Mouse (Mus musculus): ENCODE data around the gene Arhgap15.

The Arhgap15 gene

DNA sequence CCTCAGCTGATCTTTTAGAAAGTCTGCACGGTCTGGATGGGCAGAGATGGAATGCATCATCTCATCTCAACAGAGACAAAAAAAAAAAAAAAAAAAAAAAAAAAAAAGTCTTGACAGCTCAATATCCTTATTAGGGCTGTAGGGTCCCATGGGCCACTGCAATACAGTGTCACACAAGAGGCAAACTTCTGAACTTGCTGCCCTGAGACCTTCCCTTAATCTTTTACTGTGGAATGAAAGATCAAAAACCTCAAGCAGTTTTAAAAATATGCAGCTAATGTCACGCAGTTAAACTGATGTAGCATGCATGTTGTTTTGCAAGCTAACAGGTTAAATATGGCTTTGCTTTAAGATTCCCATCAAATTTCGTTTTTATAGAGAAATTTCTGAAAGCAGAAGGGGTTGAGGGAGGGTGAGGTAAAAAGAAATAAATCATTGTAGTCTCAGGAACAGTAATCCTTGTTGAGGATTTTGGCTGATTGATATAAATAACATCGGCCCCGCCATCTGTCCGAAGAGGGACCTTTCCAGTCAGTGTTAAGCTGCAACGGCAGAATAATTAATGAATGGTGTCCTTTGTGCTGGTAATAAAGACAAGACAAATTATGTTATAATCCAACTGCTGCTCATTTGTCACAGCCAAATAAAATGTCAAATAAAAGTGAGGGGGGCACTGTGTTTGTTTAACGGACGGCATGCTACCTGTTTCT is 555.8 kb downstream of the Arhgap15 start:
- no peak for DNase-seq (ENCODE audit: extremely low read depth, low read depth)

DNA sequence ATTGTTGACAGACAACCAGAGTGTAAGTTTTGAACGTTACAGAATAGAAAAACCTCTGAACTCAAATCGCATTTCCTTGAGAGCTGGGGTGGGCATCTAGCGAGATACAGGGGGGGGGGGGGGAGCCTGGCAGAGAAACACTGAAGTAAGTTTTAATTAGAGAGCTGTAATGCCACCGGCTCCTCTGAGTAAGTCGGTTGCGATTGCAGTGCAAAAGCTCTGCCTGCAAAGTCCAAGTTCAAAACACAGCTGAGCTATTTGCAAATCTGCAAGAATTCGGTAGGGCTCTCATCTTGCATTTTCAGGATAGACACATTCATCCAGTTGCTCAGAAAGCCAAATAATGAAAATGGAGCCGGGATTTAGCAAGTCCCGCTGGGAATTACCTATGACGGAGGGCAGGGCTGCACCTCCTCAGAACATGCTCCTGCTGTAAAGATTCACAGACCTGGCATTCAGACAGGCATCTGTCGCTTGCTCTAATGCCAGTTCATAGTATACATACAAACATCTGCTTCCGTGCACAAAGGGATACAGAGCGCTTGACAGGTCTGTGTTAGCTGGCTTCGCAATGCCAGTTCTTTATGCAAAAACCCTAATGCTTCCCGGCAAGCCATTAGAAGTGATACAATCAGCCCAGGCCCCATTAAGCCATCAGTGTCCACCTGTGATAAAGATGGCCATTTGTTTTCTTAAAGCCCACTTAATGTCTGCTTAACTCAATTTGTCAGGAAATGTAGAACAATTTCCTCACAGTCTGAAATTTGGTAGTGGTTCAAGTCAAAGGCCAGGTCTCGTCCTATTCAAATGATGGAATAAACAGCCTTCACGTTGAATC is 556.6 kb downstream of the Arhgap15 start:
- DNase-seq (ENCODE audit: extremely low read depth, low read depth), result no peak

DNA sequence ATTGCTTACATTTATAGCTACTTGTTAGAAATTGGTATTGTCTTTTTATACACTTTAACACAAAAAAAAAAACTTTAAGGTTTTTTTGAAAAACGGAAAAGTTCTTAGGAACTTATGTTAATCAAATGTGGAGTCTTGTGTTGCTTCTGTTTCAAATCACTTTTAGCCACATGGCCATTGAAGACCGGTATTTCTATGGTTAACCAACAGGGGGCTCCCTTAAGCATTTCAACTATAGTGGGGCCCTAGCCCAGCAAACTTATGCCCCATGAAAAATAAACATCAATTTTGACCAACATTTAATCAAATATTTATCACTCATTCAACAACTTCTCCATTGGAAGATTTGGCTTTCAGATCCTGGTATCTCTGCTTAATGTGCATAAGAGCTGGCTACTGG is 557.5 kb downstream of the Arhgap15 start:
- peak; percentile 6 for DNase-seq (ENCODE audit: extremely low read depth, low read depth)

DNA sequence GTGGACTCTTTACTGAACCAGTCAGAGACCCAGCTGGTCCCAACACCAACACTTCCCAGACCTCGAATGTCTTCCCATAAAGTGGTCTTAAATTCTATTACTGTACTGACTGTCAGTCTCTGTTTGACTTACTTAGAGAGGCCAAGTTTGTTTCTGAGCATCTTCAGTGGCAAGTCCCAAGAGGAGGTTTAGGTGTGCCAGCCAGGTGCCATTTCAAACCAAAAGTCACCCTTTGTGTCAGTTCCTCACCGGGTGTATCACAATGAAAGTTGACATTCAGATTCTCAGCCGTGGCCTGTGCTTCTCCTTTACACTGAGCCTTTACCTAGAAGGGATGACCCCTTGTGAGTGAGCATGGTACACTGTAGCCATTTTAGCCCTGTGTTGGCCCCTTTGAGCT is 560.5 kb downstream of the Arhgap15 start:
- DNase-seq (ENCODE audit: extremely low read depth, low read depth), result no peak

DNA sequence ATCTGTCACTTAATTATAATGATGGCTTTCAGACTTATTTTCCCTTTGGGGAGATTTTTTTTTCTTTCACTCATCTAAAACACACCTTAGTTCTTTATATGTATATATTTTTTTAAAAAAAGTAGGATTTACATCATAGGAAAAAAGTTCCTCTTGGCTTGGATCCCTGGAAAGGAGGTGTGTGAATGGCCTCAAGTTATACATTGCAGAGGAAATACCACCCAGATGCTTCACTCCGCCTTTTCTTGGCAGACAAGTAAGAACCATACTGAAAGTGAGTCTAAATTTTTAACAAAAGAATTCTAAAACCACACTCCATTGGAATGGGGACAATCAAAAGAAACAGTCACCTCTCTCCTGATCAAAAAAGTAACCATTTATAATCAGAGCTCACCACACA is 560.9 kb downstream of the Arhgap15 start:
- DNase-seq (ENCODE audit: extremely low read depth, low read depth), result no peak

DNA sequence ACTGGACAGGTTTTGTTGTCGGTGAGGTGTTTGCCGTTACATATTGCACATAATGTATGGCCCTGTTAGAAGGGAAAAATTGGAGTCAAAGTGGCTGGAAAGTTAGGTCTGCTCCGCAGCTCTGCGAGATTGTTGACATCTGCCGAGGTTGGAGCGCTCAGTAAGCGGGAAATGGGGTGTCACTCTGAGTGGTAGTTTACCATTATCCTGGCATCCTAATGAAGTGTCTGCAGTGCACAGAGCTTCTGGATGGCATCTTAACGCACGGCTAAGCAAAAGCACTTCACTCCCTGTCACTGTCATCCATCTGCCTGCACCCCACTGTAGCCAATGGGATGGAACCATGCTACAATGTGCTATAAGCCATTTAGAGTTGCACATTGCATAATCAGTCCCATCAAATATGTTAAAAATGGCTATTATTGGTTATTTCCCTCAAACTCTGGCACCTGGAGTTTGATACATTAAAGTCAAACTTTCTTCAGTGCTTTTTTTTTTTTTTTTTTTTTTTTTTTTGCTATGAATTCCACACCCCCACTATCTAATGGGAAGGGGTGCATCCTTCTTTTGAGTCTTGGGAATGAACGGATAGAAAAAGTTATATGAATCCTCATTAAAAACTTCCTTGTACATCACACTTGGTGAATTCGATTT is 561.6 kb downstream of the Arhgap15 start:
- DNase-seq (ENCODE audit: extremely low read depth, low read depth), result no peak

DNA sequence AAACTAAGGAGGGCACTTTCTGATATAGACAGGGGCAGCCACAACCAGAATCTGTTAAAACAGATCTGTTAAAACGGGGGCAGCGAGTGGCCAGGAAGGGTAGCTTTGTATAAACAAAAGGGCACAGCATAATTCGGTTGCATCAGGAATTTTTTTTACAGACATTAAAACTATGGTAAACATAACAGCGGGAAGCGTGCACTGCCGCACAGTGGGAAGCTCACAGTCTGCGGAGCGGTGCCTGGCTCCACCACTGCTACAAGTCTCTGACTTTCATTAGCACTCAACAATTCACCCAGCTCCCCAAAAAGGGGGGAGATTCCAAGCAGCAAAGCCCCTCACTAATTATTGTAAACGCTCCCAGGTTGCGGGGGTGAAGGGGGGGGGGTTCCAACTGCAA is 562.6 kb downstream of the Arhgap15 start:
- no peak for DNase-seq (ENCODE audit: extremely low read depth, low read depth)

DNA sequence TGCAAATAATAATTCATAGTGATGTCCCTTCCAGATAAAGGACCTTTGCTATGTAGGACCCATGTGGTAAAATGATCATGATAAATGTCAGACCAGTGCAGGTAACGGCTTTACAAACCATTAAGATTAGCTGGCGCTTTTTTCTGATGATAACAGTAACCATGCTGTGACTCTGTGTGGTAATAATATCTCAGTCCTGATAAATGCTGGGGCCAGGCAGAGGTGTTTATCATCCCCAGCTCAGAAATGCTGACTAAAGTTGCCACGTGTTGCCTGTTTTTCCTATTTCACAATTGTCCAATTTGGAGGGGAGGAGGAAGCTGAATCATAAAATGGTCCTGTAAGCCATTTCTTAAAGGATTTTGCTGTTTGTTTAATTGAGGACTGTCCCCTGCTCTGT is 564.9 kb downstream of the Arhgap15 start:
- DNase-seq (ENCODE audit: extremely low read depth, low read depth), result no peak

DNA sequence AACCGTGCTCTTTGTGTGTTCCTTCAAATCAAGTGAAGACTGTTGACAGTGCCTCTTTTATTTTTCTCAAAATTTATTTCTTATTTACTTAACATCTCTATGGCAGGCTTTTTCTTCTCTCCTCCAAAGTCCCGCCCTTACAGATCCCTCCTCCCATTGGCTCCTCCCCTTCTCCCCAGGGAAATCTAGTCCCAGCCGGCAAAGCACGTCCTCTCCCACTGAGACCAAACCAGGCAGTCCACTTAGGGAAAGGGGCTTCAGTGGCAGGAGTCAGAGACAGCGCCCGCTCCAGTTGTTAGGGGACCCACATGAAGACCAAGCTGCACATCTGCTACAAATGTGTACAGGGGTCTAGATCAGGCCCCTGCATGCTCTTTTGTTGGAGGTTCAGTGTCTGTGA is 569.8 kb downstream of the Arhgap15 start:
- no peak for DNase-seq (ENCODE audit: extremely low read depth, low read depth)

DNA sequence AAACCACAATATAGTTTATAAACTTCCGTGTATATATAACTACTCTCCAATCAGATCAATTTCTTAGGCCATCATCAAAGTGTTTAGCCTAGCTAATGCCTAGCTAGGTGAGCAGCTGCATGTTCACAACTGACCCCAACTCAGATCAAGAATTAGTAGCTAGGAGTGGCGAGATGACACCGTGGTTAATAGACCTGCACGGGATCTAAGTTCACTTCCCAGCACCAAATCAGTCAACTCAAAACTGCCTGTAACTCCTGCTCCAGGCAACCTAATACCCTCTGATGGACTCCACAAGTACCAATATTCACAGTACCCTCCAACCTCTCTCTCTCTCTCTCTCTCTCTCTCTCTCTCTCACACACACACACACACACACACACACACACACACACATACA is 570.9 kb downstream of the Arhgap15 start:
- no peak for DNase-seq (ENCODE audit: extremely low read depth, low read depth)

DNA sequence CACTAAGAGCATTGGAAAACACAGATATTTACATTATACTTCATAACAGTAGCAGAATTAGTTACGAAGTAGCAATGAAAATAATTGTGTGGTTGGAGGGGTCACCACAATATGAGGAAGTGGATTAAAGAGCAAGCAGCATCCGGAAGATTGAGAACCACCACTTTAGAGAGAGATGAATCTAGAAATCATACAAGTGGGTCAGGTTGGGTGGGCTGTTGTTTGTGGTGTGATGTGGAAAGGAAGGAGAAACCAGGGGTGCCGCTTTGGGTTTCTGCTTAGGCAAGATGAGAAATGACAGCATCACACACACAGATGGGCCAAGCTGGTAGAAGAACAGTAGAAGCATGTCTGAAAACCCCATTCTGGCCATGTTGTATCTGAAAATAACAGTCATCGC is 575.2 kb downstream of the Arhgap15 start:
- DNase-seq (ENCODE audit: extremely low read depth, low read depth), result no peak

DNA sequence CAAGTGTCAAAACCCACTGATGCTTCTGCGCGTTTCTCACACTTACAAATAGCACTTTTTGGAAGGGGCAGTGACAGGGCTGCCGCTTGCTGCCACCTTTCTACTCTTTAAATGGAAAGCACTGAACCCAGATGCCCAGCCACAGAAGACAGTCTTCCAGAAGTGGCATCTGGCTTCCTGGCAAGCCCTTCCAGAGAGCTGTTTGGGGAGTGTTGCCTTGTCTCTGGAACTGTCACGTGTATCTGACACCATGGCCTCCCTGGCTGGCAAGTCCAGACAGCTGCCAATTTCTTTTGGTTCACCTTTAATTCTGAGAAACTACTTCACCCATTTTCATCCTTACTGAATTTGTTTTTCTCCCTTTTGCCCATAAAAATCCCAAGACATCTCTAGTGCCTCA is 584.7 kb downstream of the Arhgap15 start:
- no peak for DNase-seq (ENCODE audit: extremely low read depth, low read depth)

DNA sequence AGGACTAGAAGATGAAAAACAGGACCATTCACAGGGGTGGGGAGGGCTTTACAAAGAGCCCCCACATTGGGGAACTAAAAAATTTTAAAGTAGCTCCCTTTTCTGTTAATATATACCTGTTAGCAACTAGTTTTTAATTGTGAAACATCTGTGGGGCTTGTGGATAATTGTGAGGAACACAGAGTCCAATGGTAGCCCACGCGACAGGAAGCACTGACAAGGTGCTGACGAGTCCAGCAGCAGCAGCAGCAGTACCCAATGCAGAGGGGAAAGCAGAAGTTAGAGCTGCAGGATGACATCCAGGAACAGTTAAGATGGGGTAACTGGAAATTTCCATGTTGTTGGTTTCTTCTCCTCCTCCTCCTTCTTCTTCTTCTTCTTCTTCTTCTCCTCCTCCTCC is 585.4 kb downstream of the Arhgap15 start:
- peak; percentile 35 for DNase-seq (ENCODE audit: extremely low read depth, low read depth)

DNA sequence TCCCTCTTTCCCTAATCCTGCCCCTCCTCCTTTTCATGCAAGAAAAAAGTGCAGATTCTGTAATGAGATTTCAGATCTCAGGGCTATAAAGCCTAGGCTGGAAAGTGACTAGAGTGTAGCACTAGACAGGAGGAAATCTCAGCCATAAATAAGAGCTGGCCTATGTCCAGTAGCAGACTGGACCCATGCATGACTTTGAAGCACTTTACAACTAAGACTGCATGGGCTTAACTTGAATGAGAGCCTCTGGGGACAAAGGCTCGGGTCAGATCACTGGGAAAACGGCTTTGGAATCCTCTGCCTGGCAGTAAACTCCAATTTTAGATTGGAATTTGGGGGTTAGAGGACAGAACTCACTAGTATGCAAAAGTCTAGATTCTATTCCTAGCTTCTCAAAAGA is 585.9 kb downstream of the Arhgap15 start:
- DNase-seq (ENCODE audit: extremely low read depth, low read depth), result no peak

DNA sequence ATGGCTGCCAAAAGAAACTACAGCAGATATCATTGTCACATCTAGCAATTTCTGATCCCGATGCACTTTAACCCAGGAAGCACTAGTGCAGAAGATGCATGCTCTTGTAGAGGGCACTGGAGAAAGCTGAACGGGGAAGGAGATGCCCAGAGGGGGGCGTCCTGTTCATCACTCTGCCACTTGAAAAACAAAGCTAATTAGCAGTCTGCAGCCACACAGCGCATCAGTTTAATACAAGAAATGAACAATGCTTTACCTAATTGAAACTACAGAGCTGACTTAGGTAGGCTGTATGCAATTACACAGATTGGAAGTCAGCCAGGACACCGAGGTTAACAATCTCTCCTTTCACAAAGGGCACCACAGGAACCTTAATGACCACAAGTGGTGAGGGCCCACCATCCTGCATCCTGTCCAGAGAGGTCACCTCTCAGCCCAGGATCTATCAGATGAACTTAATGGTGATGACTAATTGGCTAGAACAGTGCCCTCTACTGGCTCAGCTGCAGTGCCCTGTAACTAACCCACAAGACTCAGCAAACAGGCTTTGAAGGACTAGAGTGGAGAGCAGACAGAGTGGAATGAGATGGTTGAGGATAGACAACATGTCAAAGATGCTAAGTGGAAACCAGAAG is 588.2 kb downstream of the Arhgap15 start:
- DNase-seq (ENCODE audit: extremely low read depth, low read depth), result peak; percentile 16

DNA sequence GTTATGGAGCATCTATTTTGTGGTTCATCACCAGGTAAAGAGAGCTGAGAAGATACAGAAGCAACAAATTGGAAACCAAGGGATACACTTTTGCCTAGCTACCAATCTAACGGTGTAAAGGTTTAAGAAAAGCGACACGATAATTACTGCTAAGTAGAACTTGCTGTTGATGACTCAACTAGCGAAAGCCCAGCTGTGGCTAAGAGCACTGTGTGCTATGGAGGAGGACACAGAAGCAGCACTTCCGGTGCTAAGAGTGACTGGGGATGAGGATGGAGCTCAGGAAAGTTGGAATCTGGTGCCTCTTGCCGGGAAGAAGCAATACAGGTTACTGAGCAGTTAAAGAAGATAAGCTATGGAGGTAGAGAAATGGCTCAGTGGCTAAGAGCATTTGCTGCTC is 589.8 kb downstream of the Arhgap15 start:
- DNase-seq (ENCODE audit: extremely low read depth, low read depth), result no peak

DNA sequence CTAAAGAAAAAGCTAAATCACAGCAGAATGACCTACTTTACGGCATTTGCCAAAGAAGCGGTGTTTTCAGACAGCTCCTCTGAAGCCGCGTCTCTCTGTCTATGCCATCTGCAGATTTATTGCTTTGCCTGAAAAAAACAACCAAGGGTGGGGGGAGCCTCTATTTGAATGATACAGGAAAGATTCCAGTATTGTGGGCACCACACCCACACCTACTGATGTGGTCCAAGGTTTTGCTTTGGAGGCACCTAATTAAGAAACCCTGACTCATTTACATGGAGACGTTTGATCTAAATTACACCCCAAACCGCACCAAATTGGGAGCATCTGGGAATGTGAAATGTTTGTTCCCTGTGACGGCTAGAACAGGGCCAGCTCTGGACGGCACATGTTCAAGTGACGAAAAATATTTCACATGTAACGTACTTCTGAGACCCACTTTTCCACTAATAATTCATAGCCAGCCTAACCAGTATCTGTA is 592.5 kb downstream of the Arhgap15 start:
- DNase-seq (ENCODE audit: extremely low read depth, low read depth), result no peak

DNA sequence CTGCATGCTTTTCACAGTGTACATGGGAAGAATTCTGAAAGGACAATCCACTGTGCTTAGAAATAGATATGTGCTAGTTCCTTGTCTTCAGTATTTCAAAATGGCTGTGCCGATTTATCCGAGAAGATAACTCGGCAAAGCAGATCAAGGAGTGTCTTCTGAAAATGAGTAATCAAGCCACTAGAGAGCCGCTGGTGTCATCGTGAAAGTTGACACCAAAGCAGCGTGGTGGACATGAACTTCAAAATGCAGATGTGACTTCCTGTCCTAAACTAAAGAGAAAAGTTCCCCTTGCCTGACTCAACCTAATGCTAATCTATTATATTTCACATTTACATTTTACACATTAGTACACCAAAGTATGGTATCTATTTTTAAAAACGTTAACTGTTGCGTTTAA is 596.2 kb downstream of the Arhgap15 start:
- no peak for DNase-seq (ENCODE audit: extremely low read depth, low read depth)

DNA sequence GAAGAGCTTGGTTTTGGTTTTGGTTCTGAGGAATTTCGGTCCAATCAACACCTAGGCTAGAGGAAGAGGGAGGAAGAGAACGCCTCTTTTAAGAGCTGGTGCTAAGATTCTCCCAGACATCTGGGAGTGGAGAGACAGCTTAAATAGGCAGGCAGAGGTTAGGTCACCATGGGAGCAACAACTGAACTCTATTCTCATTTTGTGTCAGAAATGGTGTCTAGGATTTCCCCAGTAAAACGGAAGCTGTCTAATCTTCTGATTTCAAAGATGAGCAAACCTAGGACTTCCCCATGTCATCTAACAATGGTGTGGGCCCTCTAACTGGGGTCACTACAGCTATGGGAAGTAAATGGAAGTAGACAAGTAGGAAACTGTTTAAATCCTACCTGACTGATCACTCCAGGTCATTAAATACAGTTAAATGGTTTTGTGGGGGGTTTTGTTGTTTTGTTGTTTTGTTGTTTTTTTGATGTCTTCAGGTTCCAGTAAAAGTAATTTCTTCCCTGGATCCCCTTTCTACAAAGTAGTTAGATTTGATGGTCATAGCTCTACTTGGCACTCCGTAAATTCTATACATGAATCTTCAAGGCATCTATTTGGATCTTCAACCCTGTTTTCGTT is 596.8 kb downstream of the Arhgap15 start:
- DNase-seq (ENCODE audit: extremely low read depth, low read depth), result no peak

DNA sequence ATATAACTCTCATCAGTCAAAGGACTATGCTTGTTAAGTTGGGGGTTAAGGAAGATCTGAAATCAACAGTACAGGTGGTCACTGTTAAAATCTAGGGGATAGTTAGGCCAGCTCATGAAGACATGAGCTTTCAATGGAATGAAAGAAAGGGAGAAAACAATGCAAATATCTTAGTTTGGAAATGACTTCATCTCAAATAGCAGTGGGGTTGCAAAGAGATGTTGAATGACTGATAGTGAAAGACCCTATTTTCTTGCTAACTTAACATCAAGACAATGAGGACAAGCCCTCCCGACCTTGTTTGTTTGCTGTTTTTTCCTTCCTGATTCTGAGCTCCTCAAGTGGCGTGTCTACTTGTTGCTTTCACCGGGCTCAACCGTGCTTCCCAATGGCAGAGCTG is 597.6 kb downstream of the Arhgap15 start:
- DNase-seq (ENCODE audit: extremely low read depth, low read depth), result no peak

DNA sequence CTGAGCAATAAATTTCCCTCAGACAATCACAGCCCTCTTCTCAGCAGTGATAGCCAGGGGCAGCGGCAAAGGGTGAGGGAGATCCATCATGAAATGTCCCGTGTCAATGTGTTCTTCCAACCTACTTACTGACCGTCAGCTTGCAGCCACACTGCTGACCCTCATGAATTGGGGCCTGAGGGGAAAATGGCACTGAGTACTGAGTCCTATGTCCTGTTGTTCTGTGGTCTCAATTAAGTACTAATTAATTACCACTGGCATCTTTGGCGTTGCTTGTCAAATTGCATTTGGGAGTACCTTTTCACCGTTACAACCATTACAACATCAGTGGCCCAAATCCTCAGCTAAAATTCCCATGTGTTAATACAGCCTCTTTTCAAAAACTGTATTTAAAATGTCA is 599.2 kb downstream of the Arhgap15 start:
- no peak for DNase-seq (ENCODE audit: extremely low read depth, low read depth)

All from MEL-GATA-1-ER (cell line).